Mouse (Mus musculus): ENCODE results near the gene Maml3. TPM values are rescaled to one million over a fixed set of nuclear protein-coding genes. Genes with fewer than 3 reads are reported as not detected.

Gene Maml3
- polyA plus RNA-seq, 1 experiment from 2014 or later, result 6.1 TPM

- 78% methylated on average over 8 of the region's 8 CpGs for WGBS
- Histone ChIP-seq H3K4me3 (ENCODE audit: low read depth, low read length) (no peak overlapping the region), H3K9me3 (ENCODE audit: control insufficient read depth, low read length) (no peaks in the 10 kb centered on the region), H3K27me3 (ENCODE audit: control insufficient read depth, insufficient read depth, low read length) (no peaks in the 10 kb centered on the region), H3K4me1 (ENCODE audit: control insufficient read depth, insufficient read depth, low read length) (peaks cover 17% of the 10 kb centered on the region), H3K4me2 (no peak overlapping the region), H3K27ac (ENCODE audit: low read depth, low read length) (no peak overlapping the region), H3K9ac (ENCODE audit: low read length) (no peak overlapping the region), H3K36me3 (ENCODE audit: control insufficient read depth, insufficient read depth, low read length) (no peaks in the 10 kb centered on the region)
- DNase-seq (ENCODE audit: low spot score, missing footprints), result no peak
- ATAC-seq (ENCODE audit: low FRiP score), result no peak
These were observed 224.3 kb downstream of the Maml3 start for GRCm38 (mm10) chr3:51880506-51881036.

- no peak for ATAC-seq (ENCODE audit: low FRiP score)
- H3K4me2 ChIP-seq, result no peak overlapping the region
- 93% methylated on average over 11 of the region's 11 CpGs for WGBS
These were observed 225.7 kb downstream of the Maml3 start for GRCm38 (mm10) chr3:51879211-51879610.

GRCm38 (mm10) chr3:51878577-51878976 is 226.3 kb downstream of the Maml3 start:
- H3K27ac ChIP-seq (ENCODE audit: low read depth, low read length), result no peak overlapping the region
- H3K4me2 ChIP-seq, result no peak overlapping the region
- 89% methylated on average over 9 of the region's 9 CpGs for WGBS
- H3K4me1 ChIP-seq (ENCODE audit: control insufficient read depth, insufficient read depth, low read length), result peaks cover 11% of the 10 kb centered on the region
- no peaks in the 10 kb centered on the region for H3K9me3 ChIP-seq (ENCODE audit: control insufficient read depth, low read length)
- ATAC-seq (ENCODE audit: low FRiP score), result no peak
- DNase-seq (ENCODE audit: low spot score, missing footprints), result no peak
- no peaks in the 10 kb centered on the region for H3K36me3 ChIP-seq (ENCODE audit: control insufficient read depth, insufficient read depth, low read length)
- H3K27me3 ChIP-seq (ENCODE audit: control insufficient read depth, insufficient read depth, low read length), result no peaks in the 10 kb centered on the region
- H3K9ac ChIP-seq (ENCODE audit: low read length), result no peak overlapping the region
- H3K4me3 ChIP-seq (ENCODE audit: low read depth, low read length), result no peak overlapping the region

More at GRCm38 (mm10) chr3:51879211-51879610, 225.7 kb downstream of the Maml3 start:
- H3K27ac ChIP-seq (ENCODE audit: low read depth, low read length), result no peak overlapping the region
- DNase-seq (ENCODE audit: low spot score, missing footprints), result no peak
- no peaks in the 10 kb centered on the region for H3K9me3 ChIP-seq (ENCODE audit: control insufficient read depth, low read length)
- H3K4me1 ChIP-seq (ENCODE audit: control insufficient read depth, insufficient read depth, low read length), result peaks cover 17% of the 10 kb centered on the region
- H3K4me3 ChIP-seq (ENCODE audit: low read depth, low read length), result no peak overlapping the region
- no peaks in the 10 kb centered on the region for H3K36me3 ChIP-seq (ENCODE audit: control insufficient read depth, insufficient read depth, low read length)
- H3K27me3 ChIP-seq (ENCODE audit: control insufficient read depth, insufficient read depth, low read length), result no peaks in the 10 kb centered on the region
- no peak overlapping the region for H3K9ac ChIP-seq (ENCODE audit: low read length)

GRCm38 (mm10) chr3:51876729-51877128 is 228.1 kb downstream of the Maml3 start:
- H3K4me1 ChIP-seq (ENCODE audit: control insufficient read depth, insufficient read depth, low read length), result peaks cover 11% of the 10 kb centered on the region
- H3K36me3 ChIP-seq (ENCODE audit: control insufficient read depth, insufficient read depth, low read length), result no peaks in the 10 kb centered on the region
- H3K9ac ChIP-seq (ENCODE audit: low read length), result no peak overlapping the region
- 94% methylated on average over 9 of the region's 9 CpGs for WGBS
- no peak overlapping the region for H3K4me3 ChIP-seq (ENCODE audit: low read depth, low read length)
- no peaks in the 10 kb centered on the region for H3K27me3 ChIP-seq (ENCODE audit: control insufficient read depth, insufficient read depth, low read length)
- ATAC-seq (ENCODE audit: low FRiP score) (no peak), DNase-seq (ENCODE audit: low spot score, missing footprints) (no peak)
- no peaks in the 10 kb centered on the region for H3K9me3 ChIP-seq (ENCODE audit: control insufficient read depth, low read length)
- no peak overlapping the region for H3K4me2 ChIP-seq
- H3K27ac ChIP-seq (ENCODE audit: low read depth, low read length), result no peak overlapping the region

GRCm38 (mm10) chr3:51875629-51876028 is 229.2 kb downstream of the Maml3 start:
- no peak for DNase-seq (ENCODE audit: low spot score, missing footprints)
- peaks cover 13% of the 10 kb centered on the region for H3K4me1 ChIP-seq (ENCODE audit: control insufficient read depth, insufficient read depth, low read length)
- no peak overlapping the region for H3K4me2 ChIP-seq
- H3K27me3 ChIP-seq (ENCODE audit: control insufficient read depth, insufficient read depth, low read length), result no peaks in the 10 kb centered on the region
- H3K4me3 ChIP-seq (ENCODE audit: low read depth, low read length), result no peak overlapping the region
- H3K9me3 ChIP-seq (ENCODE audit: control insufficient read depth, low read length), result no peaks in the 10 kb centered on the region
- no peak overlapping the region for H3K27ac ChIP-seq (ENCODE audit: low read depth, low read length)
- no peaks in the 10 kb centered on the region for H3K36me3 ChIP-seq (ENCODE audit: control insufficient read depth, insufficient read depth, low read length)
- no peak overlapping the region for H3K9ac ChIP-seq (ENCODE audit: low read length)
- whole genome bisulfite sequencing, result 93% methylated on average over 4 of the region's 4 CpGs
- ATAC-seq (ENCODE audit: low FRiP score), result no peak

GRCm38 (mm10) chr3:51874252-51874651 is 230.6 kb downstream of the Maml3 start:
- Histone ChIP-seq H3K9ac (ENCODE audit: low read length) (no peak overlapping the region), H3K9me3 (ENCODE audit: control insufficient read depth, low read length) (no peaks in the 10 kb centered on the region), H3K27me3 (ENCODE audit: control insufficient read depth, insufficient read depth, low read length) (no peaks in the 10 kb centered on the region), H3K27ac (ENCODE audit: low read depth, low read length) (no peak overlapping the region), H3K36me3 (ENCODE audit: control insufficient read depth, insufficient read depth, low read length) (no peaks in the 10 kb centered on the region), H3K4me2 (no peak overlapping the region), H3K4me1 (ENCODE audit: control insufficient read depth, insufficient read depth, low read length) (peaks cover 16% of the 10 kb centered on the region), H3K4me3 (ENCODE audit: low read depth, low read length) (no peak overlapping the region)
- DNase-seq (ENCODE audit: low spot score, missing footprints) (no peak), ATAC-seq (ENCODE audit: low FRiP score) (no peak)
- WGBS, result 82% methylated on average over 3 of the region's 3 CpGs

- DNase-seq (ENCODE audit: low spot score, missing footprints) (no peak), ATAC-seq (ENCODE audit: low FRiP score) (no peak)
- H3K36me3 ChIP-seq (ENCODE audit: control insufficient read depth, insufficient read depth, low read length), result no peaks in the 10 kb centered on the region
- H3K27ac ChIP-seq (ENCODE audit: low read depth, low read length), result no peak overlapping the region
- no peaks in the 10 kb centered on the region for H3K27me3 ChIP-seq (ENCODE audit: control insufficient read depth, insufficient read depth, low read length)
- no peak overlapping the region for H3K4me2 ChIP-seq
- H3K4me3 ChIP-seq (ENCODE audit: low read depth, low read length), result no peak overlapping the region
- 92% methylated on average over 4 of the region's 4 CpGs for WGBS
- H3K9me3 ChIP-seq (ENCODE audit: control insufficient read depth, low read length), result no peaks in the 10 kb centered on the region
- no peak overlapping the region for H3K9ac ChIP-seq (ENCODE audit: low read length)
- peaks cover 18% of the 10 kb centered on the region for H3K4me1 ChIP-seq (ENCODE audit: control insufficient read depth, insufficient read depth, low read length)
These were observed 232.1 kb downstream of the Maml3 start for GRCm38 (mm10) chr3:51872771-51873170.

- no peak overlapping the region for H3K27ac ChIP-seq (ENCODE audit: low read depth, low read length)
- no peak overlapping the region for H3K4me3 ChIP-seq (ENCODE audit: low read depth, low read length)
- H3K9me3 ChIP-seq (ENCODE audit: control insufficient read depth, low read length), result no peaks in the 10 kb centered on the region
- H3K27me3 ChIP-seq (ENCODE audit: control insufficient read depth, insufficient read depth, low read length), result no peaks in the 10 kb centered on the region
- ATAC-seq (ENCODE audit: low FRiP score), result no peak
- no peak overlapping the region for H3K4me2 ChIP-seq
- no peak for DNase-seq (ENCODE audit: low spot score, missing footprints)
- no peaks in the 10 kb centered on the region for H3K36me3 ChIP-seq (ENCODE audit: control insufficient read depth, insufficient read depth, low read length)
- peaks cover 18% of the 10 kb centered on the region for H3K4me1 ChIP-seq (ENCODE audit: control insufficient read depth, insufficient read depth, low read length)
- 78% methylated on average over 4 of the region's 4 CpGs for WGBS
- H3K9ac ChIP-seq (ENCODE audit: low read length), result no peak overlapping the region
These were observed 233.5 kb downstream of the Maml3 start for GRCm38 (mm10) chr3:51871346-51871745.

GRCm38 (mm10) chr3:51869980-51870379 is 234.9 kb downstream of the Maml3 start:
- no peaks in the 10 kb centered on the region for H3K36me3 ChIP-seq (ENCODE audit: control insufficient read depth, insufficient read depth, low read length)
- peaks cover 18% of the 10 kb centered on the region for H3K4me1 ChIP-seq (ENCODE audit: control insufficient read depth, insufficient read depth, low read length)
- H3K4me3 ChIP-seq (ENCODE audit: low read depth, low read length), result no peak overlapping the region
- no peak overlapping the region for H3K4me2 ChIP-seq
- H3K27ac ChIP-seq (ENCODE audit: low read depth, low read length), result no peak overlapping the region
- H3K9ac ChIP-seq (ENCODE audit: low read length), result no peak overlapping the region
- WGBS, result 53% methylated on average over 6 of the region's 6 CpGs
- no peaks in the 10 kb centered on the region for H3K27me3 ChIP-seq (ENCODE audit: control insufficient read depth, insufficient read depth, low read length)
- no peaks in the 10 kb centered on the region for H3K9me3 ChIP-seq (ENCODE audit: control insufficient read depth, low read length)
- no peak for ATAC-seq (ENCODE audit: low FRiP score)
- no peak for DNase-seq (ENCODE audit: low spot score, missing footprints)
